Comparison of ENCODE assay signal across 17 mouse cellular contexts in the genomic region with DNA sequence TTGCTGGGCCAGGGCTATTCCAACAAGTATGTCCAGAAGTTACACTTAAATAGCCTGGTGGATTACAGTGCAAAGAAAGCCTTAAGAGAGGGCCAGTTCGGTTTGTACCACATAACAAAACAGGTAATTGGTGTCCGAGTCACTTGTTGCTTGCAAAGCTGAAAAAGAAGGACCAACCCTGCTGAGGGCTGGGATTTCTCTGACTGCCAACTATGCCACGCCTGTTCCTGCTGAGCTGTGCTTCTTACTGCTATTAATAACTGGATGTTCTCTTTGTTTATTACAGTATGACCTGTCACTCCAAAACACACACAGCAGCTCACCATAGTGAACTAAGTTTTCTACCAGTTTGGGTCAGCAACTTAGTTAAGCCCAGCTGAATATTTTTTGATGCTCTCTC.
DNase-seq lines count a peak whose midpoint lies in the region; ATAC-seq lines count a peak whose summit lies in the region.
"Had no signal": no experiment of that assay in that cellular context is flagged by ENCODE, and none has a peak within 500 bp of the region (broad histone marks: within the 10 kb centered on the region; RNA-seq: fewer than 3 reads in every experiment).

No protein-coding gene starts in this region.

- H3K9me3 ChIP-seq in heart, embryonic 11.5 days (replicated peaks; ENCODE audit: control insufficient read depth, low read length) = no peaks in the 10 kb centered on the region
- no peaks in the 10 kb centered on the region for H3K9me3 ChIP-seq in heart, embryonic 14.5 days (ENCODE audit: control insufficient read depth, low read length)
- H3K9me3 ChIP-seq: hindbrain, embryonic 15.5 days; midbrain, embryonic 13.5 days had no signal

- no peak overlapping the region for H3K4me2 ChIP-seq in heart, embryonic 11.5 days
- H3K4me2 ChIP-seq in heart, embryonic 14.5 days (ENCODE audit: low read length) = no peak overlapping the region
- H3K4me2 ChIP-seq: hindbrain, embryonic 15.5 days; midbrain, embryonic 13.5 days had no signal

- H3K27ac ChIP-seq in heart, embryonic 11.5 days (ENCODE audit: low read depth, low read length) = no peak overlapping the region
- H3K27ac ChIP-seq in heart, embryonic 14.5 days (replicated peaks in 1 of 2; ENCODE audit: control insufficient read depth in 1 of 2, insufficient read depth in 1 of 2, low read depth in 2 of 2, low read length in 2 of 2) = peak overlapping the region; percentile 63 to 78
- H3K27ac ChIP-seq: hindbrain, embryonic 15.5 days; macrophage; midbrain, embryonic 13.5 days had no signal

- H3K27me3 ChIP-seq in heart, embryonic 11.5 days (ENCODE audit: control insufficient read depth, insufficient read depth, low read length) = no peaks in the 10 kb centered on the region
- H3K27me3 ChIP-seq in heart, embryonic 14.5 days (ENCODE audit: control insufficient read depth, insufficient read depth, low read length) = no peaks in the 10 kb centered on the region
- H3K27me3 ChIP-seq: hindbrain, embryonic 15.5 days; midbrain, embryonic 13.5 days had no signal

- no peak for ATAC-seq in heart, embryonic 11.5 days (replicated peaks; ENCODE audit: insufficient number of reproducible peaks, low FRiP score, low TSS enrichment)
- no peak; the same call in 1 of the 2 replicates for ATAC-seq in heart, embryonic 14.5 days (ENCODE audit: insufficient number of reproducible peaks, insufficient read depth, low FRiP score, low read depth)
- ATAC-seq: forebrain, embryonic 14.5 days; intestine, postnatal 0 days; midbrain, embryonic 13.5 days had no signal

- H3K36me3 ChIP-seq in heart, embryonic 11.5 days (ENCODE audit: control insufficient read depth, insufficient read depth, low read length) = no peaks in the 10 kb centered on the region
- no peaks in the 10 kb centered on the region for H3K36me3 ChIP-seq in heart, embryonic 14.5 days (ENCODE audit: control insufficient read depth, insufficient read depth, low read length)
- H3K36me3 ChIP-seq: hindbrain, embryonic 15.5 days; midbrain, embryonic 13.5 days had no signal

- 0 out of 2 replicates have a peak, but pooled peaks cover 4% of the 10 kb centered on the region for H3K4me1 ChIP-seq in heart, embryonic 11.5 days (ENCODE audit: control insufficient read depth, insufficient read depth, low read length)
- peaks cover 0 to 16% of the 10 kb centered on the region in 2 experiments; a peak in 1 of 4 replicates for H3K4me1 ChIP-seq in heart, embryonic 14.5 days (ENCODE audit: control insufficient read depth in 2 of 2, insufficient read depth in 2 of 2, low read length in 2 of 2)
- H3K4me1 ChIP-seq: hindbrain, embryonic 15.5 days; midbrain, embryonic 13.5 days had no signal

- H3K4me3 ChIP-seq in heart, embryonic 11.5 days (ENCODE audit: low read depth, low read length) = no peak overlapping the region
- no peak overlapping the region for H3K4me3 ChIP-seq in heart, embryonic 14.5 days (ENCODE audit: control insufficient read depth in 1 of 2, insufficient read depth in 1 of 2, low read depth in 1 of 2, low read length in 2 of 2)
- H3K4me3 ChIP-seq: hindbrain, embryonic 15.5 days; midbrain, embryonic 13.5 days had no signal

- DNase-seq in heart, adult 18-20 months = peak; percentile 38 to 63
- DNase-seq in NIH3T3 (ENCODE audit: low read depth) = peak; percentile 29
- DNase-seq in lung, postnatal 10 days = peak; percentile 36
- no peak for DNase-seq in frontal cortex, postnatal 25 days (ENCODE audit: low spot score in 2 of 2)
- DNase-seq in urinary bladder, postnatal 4 days (ENCODE audit: low spot score in 2 of 2) = no peak
- DNase-seq in Muller cell, postnatal 12 days (ENCODE audit: inconsistent ontology term) = no peak
- DNase-seq: adrenal gland, adult 2 months; cerebellum, adult 18-20 months; kidney, postnatal 14 days; thymus, postnatal 4 days had no signal

- 69% methylated on average over 3 of the region's 3 CpGs for WGBS in heart, embryonic 11.5 days (ENCODE audit: insufficient replicate concordance)
- WGBS in heart, embryonic 14.5 days = 35% methylated on average over 3 of the region's 3 CpGs

- no peak overlapping the region for H3K9ac ChIP-seq in heart, embryonic 11.5 days (ENCODE audit: low read depth, low read length)
- no peak overlapping the region for H3K9ac ChIP-seq in heart, embryonic 14.5 days (ENCODE audit: low read length)
- H3K9ac ChIP-seq: hindbrain, embryonic 15.5 days; midbrain, embryonic 13.5 days had no signal

Comparison
In these comparisons a context has a peak if more than half of its experiments do, and no peak if none do; other contexts are left out.
1. DNase-seq: peak in heart, adult 18-20 months (2 of 2), NIH3T3 (single experiment) and lung, postnatal 10 days (single experiment); none in frontal cortex, postnatal 25 days (0 of 2), urinary bladder, postnatal 4 days (0 of 2) and Muller cell, postnatal 12 days (single experiment).